Mouse (Mus musculus) kidney, adult 2 months (tissue): ENCODE measurements at regions not wholly inside any gene's neighbourhood (a gene's known extent, or its start where the extent isn't known, plus 50 kb on each side); places are given as distances from the start of the nearest gene placed in this dataset.

Experiments
- CTCF ChIP-seq: fragments of 200-500 bp; conservative IDR thresholded peaks from 2 replicates; pipeline ENCODE4 v1.5.1; 2011; ENCODE audit warnings: low read depth, mild to moderate bottlenecking, control low read depth, low read length, moderate library complexity, mixed read lengths; ENCODE audit not compliant: insufficient read depth, insufficient read length
- POLR2A ChIP-seq: fragments of 200-500 bp; IDR thresholded peaks from one replicate; pipeline ENCODE4 v1.6.1; 2011; ENCODE audit warnings: low read depth, low read length, control low read depth

DNA sequence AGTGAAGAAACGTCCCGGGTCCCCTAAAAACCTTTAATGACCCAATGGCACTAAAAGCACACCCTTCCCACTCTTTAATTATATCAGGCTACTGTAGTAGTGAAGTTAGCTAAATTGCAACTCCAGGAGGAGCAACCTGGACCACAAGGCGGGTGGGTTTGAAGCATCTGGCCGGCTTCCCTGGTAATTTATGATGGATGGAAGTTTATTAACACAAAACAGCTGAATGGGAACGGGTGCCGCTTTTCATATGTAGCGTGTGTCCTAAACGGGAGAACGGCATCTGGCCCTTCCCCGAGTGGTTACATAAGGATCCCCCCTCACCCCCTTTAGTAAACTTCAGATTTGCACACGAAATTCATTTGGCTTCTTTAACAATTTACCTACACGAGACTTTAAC, 370.9 kb downstream of the Wdr11 start:
- TF ChIP-seq CTCF (no peak), POLR2A (no peak)
